Mouse (Mus musculus): ENCODE data around the gene Rnase12.
A peak's percentile ranks its signal among the peaks of the same experiment; 100 is the strongest.

Rnase12 gene

GRCm38 (mm10) chr14:51085086-51085485 is 27.6 kb upstream of the Rnase12 start:
- DNase-seq (ENCODE audit: low read depth): no peak

GRCm38 (mm10) chr14:51083805-51084204 is 26.3 kb upstream of the Rnase12 start:
- no peak for DNase-seq (ENCODE audit: low read depth)

- no peak for DNase-seq (ENCODE audit: low read depth)
Observed at GRCm38 (mm10) chr14:51082599-51083581, 25.4 kb upstream of the Rnase12 start.

- no peak for DNase-seq (ENCODE audit: low read depth)
Observed at GRCm38 (mm10) chr14:51081035-51081434, 23.6 kb upstream of the Rnase12 start.

GRCm38 (mm10) chr14:51079180-51079579 is 21.7 kb upstream of the Rnase12 start:
- no peak for DNase-seq (ENCODE audit: low read depth)

GRCm38 (mm10) chr14:51074335-51074734 is 16.9 kb upstream of the Rnase12 start, which contains the start of gene Olfr750:
Olfr750 (minus strand) TSS chr14:51074435.
- DNase-seq (ENCODE audit: low read depth): no peak

GRCm38 (mm10) chr14:51069617-51070016 is 12.2 kb upstream of the Rnase12 start:
- no peak for DNase-seq (ENCODE audit: low read depth)

- DNase-seq (ENCODE audit: low read depth): no peak
Observed at GRCm38 (mm10) chr14:51068956-51069355, 11.5 kb upstream of the Rnase12 start.

GRCm38 (mm10) chr14:51060761-51061160 is 3.3 kb upstream of the Rnase12 start:
- no peak for DNase-seq (ENCODE audit: low read depth)

- DNase-seq (ENCODE audit: low read depth): no peak
Observed at GRCm38 (mm10) chr14:51054243-51055237, 2.9 kb downstream of the Rnase12 start.

GRCm38 (mm10) chr14:51053176-51053575 is 4.3 kb downstream of the Rnase12 start:
- no peak for DNase-seq (ENCODE audit: low read depth)

- DNase-seq (ENCODE audit: low read depth): no peak
Observed at GRCm38 (mm10) chr14:51051941-51052340, 5.5 kb downstream of the Rnase12 start.

GRCm38 (mm10) chr14:51050063-51050462 is 7.4 kb downstream of the Rnase12 start, which contains the start of gene Rnase11:
Rnase11 (minus strand) TSS chr14:51050163.
- DNase-seq (ENCODE audit: low read depth): no peak

GRCm38 (mm10) chr14:51047846-51048245 is 9.6 kb downstream of the Rnase12 start:
- DNase-seq (ENCODE audit: low read depth): no peak

- DNase-seq (ENCODE audit: low read depth): no peak
Observed at GRCm38 (mm10) chr14:51041769-51042168, 15.7 kb downstream of the Rnase12 start, which contains the start of gene Rnase9. Rnase9 (minus strand) TSS chr14:51041869.

- no peak for DNase-seq (ENCODE audit: low read depth)
Observed at GRCm38 (mm10) chr14:51036214-51036613, 21.2 kb downstream of the Rnase12 start.

- no peak for DNase-seq (ENCODE audit: low read depth)
Observed at GRCm38 (mm10) chr14:51035206-51035605, 22.3 kb downstream of the Rnase12 start.

GRCm38 (mm10) chr14:51027387-51028155 is 29.9 kb downstream of the Rnase12 start:
- DNase-seq (ENCODE audit: low read depth): no peak

GRCm38 (mm10) chr14:51026391-51027133 is 30.9 kb downstream of the Rnase12 start:
- peak; percentile 42 for DNase-seq (ENCODE audit: low read depth)

- no peak for DNase-seq (ENCODE audit: low read depth)
Observed at GRCm38 (mm10) chr14:51024820-51025219, 32.6 kb downstream of the Rnase12 start.

- no peak for DNase-seq (ENCODE audit: low read depth)
Observed at GRCm38 (mm10) chr14:51023457-51023856, 34.0 kb downstream of the Rnase12 start.

All from fibroblast of lung, adult 2 months (primary cell).